Mouse (Mus musculus): ENCODE measurements around the gene Olfr63.
"Not testable (repeated sequence)": the region's sequence is repeated elsewhere in the genome, so short reads cannot be mapped to it uniquely, and the experiment has no call there.

DNA sequence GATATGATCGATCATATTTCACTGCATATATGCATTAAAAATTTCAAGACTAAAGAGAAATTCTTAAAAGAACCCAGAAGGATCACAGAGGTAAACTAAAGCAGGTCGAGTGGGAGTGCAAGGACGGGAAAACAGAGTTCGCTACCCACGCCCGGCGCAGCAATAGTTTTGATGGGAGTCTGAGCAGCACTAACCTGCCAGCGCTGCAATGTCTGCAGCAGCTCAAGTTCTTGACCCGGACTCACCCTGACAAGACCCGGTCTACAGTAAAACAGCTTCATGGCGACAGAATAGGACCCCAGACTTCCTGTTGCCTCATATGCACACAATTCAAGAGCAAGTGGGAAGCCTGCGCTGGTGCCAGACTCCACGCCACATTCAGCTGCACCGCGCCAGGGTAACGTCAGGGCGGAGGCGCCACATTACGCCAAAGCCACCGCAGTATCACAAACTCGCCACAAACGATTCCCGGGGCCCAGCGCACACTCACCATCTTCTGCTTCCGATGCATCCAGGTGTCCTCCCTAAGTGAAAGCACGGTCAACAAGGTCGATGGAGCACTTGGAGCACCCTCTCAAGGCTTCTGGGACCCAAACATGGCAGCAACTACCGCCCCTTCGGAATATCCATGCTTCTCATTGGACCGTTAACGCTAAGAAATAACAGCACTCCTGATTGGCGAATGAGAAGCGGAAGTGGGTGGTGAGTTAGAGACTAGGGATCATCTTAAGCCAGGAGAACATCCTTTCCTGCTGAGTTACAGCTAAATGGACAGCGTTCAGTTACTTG, 9.8 kb upstream of the Olfr63 start, which contains the start of gene Zfp955a:
- TF ChIP-seq CTCF (IDR thresholded peaks at IDR 0.05; ENCODE audit: control insufficient read depth, insufficient read depth, insufficient read length); MAX (IDR thresholded peaks at IDR 0.05); USF1 (IDR thresholded peaks at IDR 0.05; ENCODE audit: low read depth); MYOG (IDR thresholded peaks at IDR 0.05; ENCODE audit: control insufficient read depth, extremely low read depth, insufficient read length): not testable (repeated sequence)
